Mouse (Mus musculus): Measurements from ENCODE around the gene Wipf1. TPM values are rescaled to one million over a fixed set of nuclear protein-coding genes. Genes with fewer than 3 reads are reported as not detected.
"Not testable (repeated sequence)": the region's sequence is repeated elsewhere in the genome, so short reads cannot be mapped to it uniquely, and the experiment has no call there.

Gene Wipf1
- polyA plus RNA-seq, 2 experiments: 20.1 to 25.7 TPM

- 66% methylated on average over 7 of the region's 7 CpGs for WGBS
- no peak for ATAC-seq (ENCODE audit: low FRiP score, low read depth)
- no peak for DNase-seq (ENCODE audit: low spot score)
- Histone ChIP-seq H3K9me3 (ENCODE audit: control insufficient read depth, low read length) (no peaks in the 10 kb centered on the region), H3K36me3 (ENCODE audit: control insufficient read depth, insufficient read depth, low read length) (no peaks in the 10 kb centered on the region; the same call in 1 of the 2 replicates), H3K4me2 (replicated peaks; ENCODE audit: low read depth, low read length, severe bottlenecking) (no peak overlapping the region), H3K9ac (ENCODE audit: low read depth, low read length, severe bottlenecking) (no peak overlapping the region), H3K4me3 (replicated peaks; ENCODE audit: low read length) (no peak overlapping the region), H3K4me1 (ENCODE audit: control insufficient read depth, insufficient read depth, low read length) (peaks cover 28% of the 10 kb centered on the region), H3K27me3 (ENCODE audit: control insufficient read depth, insufficient read depth, low read length) (no peaks in the 10 kb centered on the region), H3K27ac (replicated peaks; ENCODE audit: low read depth, low read length) (peak overlapping the region; percentile 26; the same call in 1 of the 2 replicates)
- TF ChIP-seq POLR2A (IDR thresholded peaks at IDR 0.05; ENCODE audit: borderline replicate concordance, extremely low read depth, insufficient read depth, insufficient read length): no peak
Observed at GRCm38 (mm10) chr2:73507886-73508285, 21.6 kb downstream of the Wipf1 start.

GRCm38 (mm10) chr2:73506337-73506736 is 23.2 kb downstream of the Wipf1 start:
- not testable (repeated sequence) for H3K36me3 ChIP-seq (ENCODE audit: control insufficient read depth, insufficient read depth, low read length); H3K9me3 ChIP-seq (ENCODE audit: control insufficient read depth, low read length); H3K4me2 ChIP-seq (replicated peaks; ENCODE audit: low read depth, low read length, severe bottlenecking); H3K27me3 ChIP-seq (ENCODE audit: control insufficient read depth, insufficient read depth, low read length); ATAC-seq (ENCODE audit: low FRiP score, low read depth); H3K27ac ChIP-seq (replicated peaks; ENCODE audit: low read depth, low read length); H3K4me3 ChIP-seq (replicated peaks; ENCODE audit: low read length); DNase-seq (ENCODE audit: low spot score); H3K9ac ChIP-seq (ENCODE audit: low read depth, low read length, severe bottlenecking)
- 93% methylated on average over 4 of the region's 4 CpGs for WGBS
- H3K4me1 ChIP-seq (ENCODE audit: control insufficient read depth, insufficient read depth, low read length): peaks cover 28% of the 10 kb centered on the region

- no peak overlapping the region for H3K27ac ChIP-seq (replicated peaks; ENCODE audit: low read depth, low read length)
- no peaks in the 10 kb centered on the region for H3K27me3 ChIP-seq (ENCODE audit: control insufficient read depth, insufficient read depth, low read length)
- 83% methylated on average over 10 of the region's 10 CpGs for WGBS
- no peak overlapping the region for H3K9ac ChIP-seq (ENCODE audit: low read depth, low read length, severe bottlenecking)
- peak; percentile 75 for DNase-seq (ENCODE audit: low spot score)
- H3K4me1 ChIP-seq (ENCODE audit: control insufficient read depth, insufficient read depth, low read length): peaks cover 8% of the 10 kb centered on the region
- no peaks in the 10 kb centered on the region for H3K9me3 ChIP-seq (ENCODE audit: control insufficient read depth, low read length)
- no peak overlapping the region for H3K4me3 ChIP-seq (replicated peaks; ENCODE audit: low read length)
- ATAC-seq (ENCODE audit: low FRiP score, low read depth): peak; percentile 78
- no peak overlapping the region for H3K4me2 ChIP-seq (replicated peaks; ENCODE audit: low read depth, low read length, severe bottlenecking)
- no peak for TF ChIP-seq POLR2A (IDR thresholded peaks at IDR 0.05; ENCODE audit: borderline replicate concordance, extremely low read depth, insufficient read depth, insufficient read length)
- 0 out of 2 replicates have a peak, but pooled peaks cover 2% of the 10 kb centered on the region for H3K36me3 ChIP-seq (ENCODE audit: control insufficient read depth, insufficient read depth, low read length)
Observed at GRCm38 (mm10) chr2:73502863-73503429, 26.6 kb downstream of the Wipf1 start.

- H3K27me3 ChIP-seq (ENCODE audit: control insufficient read depth, insufficient read depth, low read length): no peaks in the 10 kb centered on the region
- 74% methylated on average over 13 of the region's 13 CpGs for WGBS
- peaks cover 11% of the 10 kb centered on the region for H3K4me1 ChIP-seq (ENCODE audit: control insufficient read depth, insufficient read depth, low read length)
- no peak overlapping the region for H3K27ac ChIP-seq (replicated peaks; ENCODE audit: low read depth, low read length)
- H3K9ac ChIP-seq (ENCODE audit: low read depth, low read length, severe bottlenecking): no peak overlapping the region
- 0 out of 2 replicates have a peak, but pooled peaks cover 2% of the 10 kb centered on the region for H3K36me3 ChIP-seq (ENCODE audit: control insufficient read depth, insufficient read depth, low read length)
- ATAC-seq (ENCODE audit: low FRiP score, low read depth) (no peak), DNase-seq (ENCODE audit: low spot score) (no peak)
- H3K4me3 ChIP-seq (replicated peaks; ENCODE audit: low read length): no peak overlapping the region
- H3K9me3 ChIP-seq (ENCODE audit: control insufficient read depth, low read length): no peaks in the 10 kb centered on the region
- TF ChIP-seq POLR2A (IDR thresholded peaks at IDR 0.05; ENCODE audit: borderline replicate concordance, extremely low read depth, insufficient read depth, insufficient read length): no peak
- H3K4me2 ChIP-seq (replicated peaks; ENCODE audit: low read depth, low read length, severe bottlenecking): no peak overlapping the region
Observed at GRCm38 (mm10) chr2:73500864-73501263, 28.7 kb downstream of the Wipf1 start.

- TF ChIP-seq POLR2A (IDR thresholded peaks at IDR 0.05; ENCODE audit: borderline replicate concordance, extremely low read depth, insufficient read depth, insufficient read length): no peak
- no peaks in the 10 kb centered on the region for H3K9me3 ChIP-seq (ENCODE audit: control insufficient read depth, low read length)
- H3K4me2 ChIP-seq (replicated peaks; ENCODE audit: low read depth, low read length, severe bottlenecking): no peak overlapping the region
- no peak overlapping the region for H3K9ac ChIP-seq (ENCODE audit: low read depth, low read length, severe bottlenecking)
- no peak for DNase-seq (ENCODE audit: low spot score)
- no peaks in the 10 kb centered on the region for H3K27me3 ChIP-seq (ENCODE audit: control insufficient read depth, insufficient read depth, low read length)
- ATAC-seq (ENCODE audit: low FRiP score, low read depth): no peak
- no peak overlapping the region for H3K27ac ChIP-seq (replicated peaks; ENCODE audit: low read depth, low read length)
- H3K4me1 ChIP-seq (ENCODE audit: control insufficient read depth, insufficient read depth, low read length): peaks cover 23% of the 10 kb centered on the region
- H3K36me3 ChIP-seq (ENCODE audit: control insufficient read depth, insufficient read depth, low read length): 0 out of 2 replicates have a peak, but pooled peaks cover 2% of the 10 kb centered on the region
- no peak overlapping the region for H3K4me3 ChIP-seq (replicated peaks; ENCODE audit: low read length)
Observed at GRCm38 (mm10) chr2:73498322-73498721, 31.2 kb downstream of the Wipf1 start.

Measured in limb, embryonic 14.5 days (tissue).